Mouse (Mus musculus) right cerebral cortex, postnatal 14 days (tissue): Measurements from ENCODE around the gene Zbtb41.
A peak's percentile ranks its signal among the peaks of the same experiment; 100 is the strongest.

Experiments
- DNase-seq: peaks from one replicate; pipeline ENCODE4 v3.0.0; 2022

Zbtb41 gene

GRCm38 (mm10) chr1:139480246-139480645 lies 58.2 kb downstream of the Zbtb41 start:
- DNase-seq, result peak; percentile 14

GRCm38 (mm10) chr1:139481146-139481545 lies 59.1 kb downstream of the Zbtb41 start:
- no peak for DNase-seq

GRCm38 (mm10) chr1:139494630-139495029 lies 72.5 kb downstream of the Zbtb41 start:
- DNase-seq, result no peak

- no peak for DNase-seq
Measured at GRCm38 (mm10) chr1:139495408-139495807, 73.3 kb downstream of the Zbtb41 start.

GRCm38 (mm10) chr1:139496212-139496611 lies 74.1 kb downstream of the Zbtb41 start:
- no peak for DNase-seq

GRCm38 (mm10) chr1:139499751-139500150 lies 77.7 kb downstream of the Zbtb41 start:
- no peak for DNase-seq

GRCm38 (mm10) chr1:139501258-139501752 lies 79.2 kb downstream of the Zbtb41 start, which contains the start of gene F13b:
TSS of gene F13b (plus strand) at chr1:139501702.
- no peak for DNase-seq
